Mouse (Mus musculus) urinary bladder, postnatal 14 days (tissue): ENCODE measurements around the gene Cd36.

Experiments
- DNase-seq: peaks from one replicate; pipeline ENCODE4 v3.0.0; 2021; ENCODE audit warnings: low spot score

The Cd36 gene

DNA sequence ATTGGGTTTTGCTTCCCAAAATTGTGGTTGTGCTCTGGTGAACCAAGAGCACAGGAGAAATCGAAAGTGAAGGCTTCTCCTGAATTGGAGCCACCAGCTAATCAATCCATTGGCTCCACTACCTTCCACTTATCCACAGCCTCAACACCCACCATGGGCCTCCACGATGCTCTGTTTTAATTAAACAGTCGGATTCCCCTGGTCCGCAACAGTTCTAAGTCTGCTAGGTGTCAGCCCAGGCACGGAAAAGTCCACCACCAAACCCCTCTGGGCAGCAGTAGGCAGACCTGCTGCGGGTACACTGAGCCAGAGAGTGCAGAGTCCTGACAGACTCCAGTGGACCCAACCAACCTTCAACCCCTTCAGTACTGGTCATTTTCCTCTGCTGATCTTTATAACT, 112.0 kb downstream of the Cd36 start:
- peak; percentile 11 for DNase-seq

DNA sequence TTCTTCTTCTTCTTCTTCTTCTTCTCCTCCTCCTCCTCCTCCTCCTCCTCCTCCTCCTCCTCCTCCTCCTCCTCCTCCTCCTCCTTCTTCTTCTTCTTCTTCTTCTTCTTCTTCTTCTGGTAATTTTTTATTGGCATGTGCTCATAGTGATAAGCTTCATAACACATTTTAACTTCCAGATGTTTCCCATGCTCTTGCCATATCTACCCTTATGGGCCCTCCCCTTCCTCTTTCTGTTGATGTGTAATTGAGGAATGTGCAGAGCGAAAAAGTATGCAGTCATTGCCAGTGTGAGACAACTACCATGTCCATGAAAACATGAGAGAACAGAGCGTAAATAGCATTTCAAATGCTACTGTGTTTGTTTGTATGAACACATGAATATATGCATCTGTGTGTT, 118.3 kb downstream of the Cd36 start:
- DNase-seq = no peak

DNA sequence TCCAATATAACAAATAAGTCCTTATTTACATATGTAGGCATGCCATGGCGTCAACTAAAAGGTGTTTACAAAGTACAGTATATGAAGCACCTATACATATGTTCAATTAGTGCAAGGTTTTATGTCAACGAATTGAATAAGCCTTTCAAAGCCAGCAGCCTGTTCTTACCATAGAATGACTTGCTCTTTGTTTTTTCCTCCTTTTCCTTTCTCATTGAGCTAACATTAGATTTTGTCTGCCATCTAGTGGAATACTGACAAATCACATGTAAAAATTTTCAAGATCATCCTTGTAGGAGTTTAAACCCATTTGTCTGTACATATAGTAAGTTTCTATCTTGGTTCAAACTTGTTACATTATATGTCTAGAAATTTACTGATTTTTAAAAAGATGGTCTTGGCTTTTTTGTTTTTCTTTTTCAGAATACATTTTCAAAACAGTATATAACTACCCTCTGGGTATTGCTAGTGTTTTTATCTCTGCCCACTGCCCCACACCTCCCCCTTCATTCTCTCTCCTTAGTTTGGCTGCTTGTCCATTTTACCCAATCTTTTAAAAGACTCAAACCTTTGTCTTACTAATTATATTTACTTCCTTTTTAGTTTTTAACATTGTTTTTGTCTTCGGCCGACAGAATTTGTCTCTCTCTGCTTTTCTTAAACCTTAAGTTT, 122.5 kb downstream of the Cd36 start:
- no peak for DNase-seq

DNA sequence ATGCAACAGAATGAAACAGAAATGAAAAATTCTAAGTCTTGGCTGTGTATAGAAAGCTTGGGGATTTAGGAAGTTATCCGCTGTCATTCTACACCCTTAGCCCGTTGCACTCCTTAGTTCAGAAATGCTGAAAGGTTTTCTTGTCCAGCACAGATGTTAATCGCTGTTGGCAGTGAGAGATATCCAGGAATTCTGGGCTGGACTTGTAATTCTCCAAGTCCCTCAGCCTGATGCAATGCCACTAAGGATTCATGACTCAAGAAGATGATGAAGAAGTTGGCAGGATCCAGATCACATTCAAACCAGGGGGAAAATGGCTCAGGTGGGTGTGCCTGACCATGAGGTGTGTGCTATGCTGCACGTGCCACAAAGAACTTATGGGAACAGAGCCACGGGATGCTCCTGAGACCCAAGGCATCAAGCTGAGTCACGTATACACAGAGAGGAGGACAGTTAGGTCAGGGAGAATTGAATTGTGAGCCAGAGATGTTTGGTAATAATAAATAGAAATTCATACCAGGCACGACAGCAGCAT, 135.1 kb downstream of the Cd36 start:
- no peak for DNase-seq

GRCm38 (mm10) chr5:17748293-17748692, 140.3 kb downstream of the Cd36 start:
- no peak for DNase-seq

DNA sequence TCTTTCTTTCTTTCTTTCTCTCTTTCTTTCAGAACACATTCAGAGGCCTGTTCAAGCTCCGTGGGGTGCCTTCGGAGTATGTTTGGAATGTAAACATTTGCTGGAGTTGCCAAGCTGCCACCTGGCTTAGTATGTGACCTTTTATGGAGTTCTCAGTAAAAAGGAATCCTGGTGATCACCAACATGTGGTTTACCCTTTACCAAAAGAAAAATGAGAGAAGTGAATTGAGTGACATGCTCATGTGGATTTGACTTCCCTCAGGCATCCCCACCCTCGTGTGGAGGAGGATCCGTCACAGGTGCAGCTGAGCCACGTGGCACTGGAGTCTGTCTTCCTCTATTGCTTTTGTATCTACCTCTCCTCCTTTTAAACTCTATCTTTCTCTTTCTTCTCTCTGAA, 141.5 kb downstream of the Cd36 start:
- DNase-seq = no peak

DNA sequence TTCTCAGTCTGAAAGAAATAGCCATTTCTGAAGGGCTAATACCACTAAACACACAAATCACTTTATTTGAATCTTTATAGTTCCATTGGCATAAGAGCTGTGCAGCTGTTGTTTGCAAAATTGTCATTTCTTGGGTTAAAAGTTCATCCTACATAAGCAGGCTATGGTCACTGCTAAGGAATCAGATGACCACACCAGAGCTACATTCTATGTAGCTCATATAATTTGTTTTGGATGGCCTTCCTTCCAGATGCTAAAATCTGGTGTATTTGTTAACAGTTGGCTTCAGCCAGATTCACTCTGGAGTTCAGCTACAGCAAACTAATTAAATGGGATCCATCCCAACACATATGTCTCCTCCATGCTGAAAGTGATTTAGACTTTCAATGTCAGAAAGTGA, 142.1 kb downstream of the Cd36 start:
- DNase-seq = no peak

DNA sequence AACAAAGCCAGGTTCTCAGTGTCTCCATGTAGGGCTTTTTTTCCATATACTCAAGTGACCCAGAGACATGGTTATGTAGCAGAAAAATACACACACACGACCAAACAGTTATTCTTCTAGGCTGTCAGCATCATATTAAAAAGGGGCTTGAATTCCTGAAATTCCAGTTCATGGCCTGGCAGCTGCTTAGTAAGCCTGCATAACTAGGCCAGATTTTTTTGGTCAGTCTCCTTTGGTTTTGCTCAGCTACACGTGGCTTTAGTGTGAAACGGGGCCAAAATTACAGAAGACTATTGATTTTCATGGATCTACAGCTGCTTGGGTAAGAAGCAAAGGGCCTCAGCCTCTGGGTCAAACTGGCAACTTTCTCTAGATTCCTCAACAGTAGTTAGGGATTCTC, 148.8 kb downstream of the Cd36 start:
- no peak for DNase-seq
